Mouse (Mus musculus) heart, postnatal 0 days (tissue): ENCODE data around the gene Bivm.

Source experiments
- CTCF ChIP-seq: IDR thresholded peaks from 2 replicates; pipeline ENCODE4 v1.5.1; 2016; ENCODE audit warnings: antibody characterized with exemption, control low read depth, low read depth
- EP300 ChIP-seq: IDR thresholded peaks from 2 replicates; pipeline ENCODE4 v1.6.1; 2016; ENCODE audit warnings: antibody characterized with exemption, low read depth

DNA sequence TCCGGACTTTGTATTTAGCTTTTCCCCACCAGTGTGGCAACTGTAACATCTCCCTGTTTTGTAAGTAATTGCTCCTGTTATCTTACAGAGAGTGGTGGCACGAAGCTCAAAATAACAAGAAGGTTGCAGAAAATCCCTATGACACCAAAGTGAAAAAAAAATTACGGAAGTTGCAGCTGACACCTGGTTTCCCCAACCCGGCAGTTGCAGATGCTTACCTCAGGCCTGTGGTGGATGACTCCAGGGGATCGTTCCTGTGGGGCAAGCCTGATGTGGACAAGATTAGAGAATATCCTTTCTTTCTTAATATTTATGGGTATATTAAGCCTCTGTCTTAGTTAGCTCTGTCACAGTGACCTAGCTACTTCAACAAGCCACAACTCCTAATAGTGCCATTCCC lies 59.3 kb downstream of the Bivm start:
- no peak for TF ChIP-seq CTCF
- TF ChIP-seq EP300: no peak
